Mouse (Mus musculus) left cerebral cortex, adult 8-10 months (tissue): Measurements from ENCODE around the gene Mrrf. TPM values are rescaled to one million over a fixed set of nuclear protein-coding genes. Genes with fewer than 3 reads are reported as not detected.
A peak's percentile ranks its signal among the peaks of the same experiment; 100 is the strongest.

Experiments
- DNase-seq, 2 experiments: peaks; one replicate each; pipeline ENCODE4 v3.0.0; 2022; ENCODE audit warnings: low spot score in 2 of 2
- total RNA-seq, 4 experiments: library from RNA; stranded (reverse); gene quantifications; 2 replicates each; pipeline ENCODE4 v1.2.4; 2022

The Mrrf gene
- total RNA-seq, 4 experiments from 2014 or later: 15.4 to 25.6 (median 18.5) TPM

DNA sequence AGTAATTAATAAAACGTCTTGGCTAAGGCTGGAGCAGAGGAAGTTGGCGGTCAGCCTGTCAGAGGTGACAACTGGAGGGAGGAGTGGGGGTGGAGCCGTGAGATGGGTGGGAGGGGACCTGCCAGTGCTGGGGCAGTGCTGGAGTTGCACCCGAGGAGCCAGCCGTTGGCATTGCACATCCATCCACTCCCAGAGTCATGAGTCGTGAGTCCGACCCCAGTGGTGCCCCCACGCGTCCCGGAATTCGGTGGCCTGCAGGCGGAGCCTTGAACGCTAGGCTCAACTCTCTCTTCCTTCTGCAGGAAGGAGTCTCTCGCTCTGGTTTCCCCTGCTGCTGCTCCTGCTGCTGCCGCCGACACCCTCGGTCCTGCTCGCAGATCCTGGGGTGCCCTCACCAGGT is 94.2 kb downstream of the Mrrf start, which contains the start of gene Ptgs1:
Ptgs1 (plus strand) TSS at position 61 of the 400 bp plus-strand sequence.
- peak; percentile 27 to 36 for DNase-seq

DNA sequence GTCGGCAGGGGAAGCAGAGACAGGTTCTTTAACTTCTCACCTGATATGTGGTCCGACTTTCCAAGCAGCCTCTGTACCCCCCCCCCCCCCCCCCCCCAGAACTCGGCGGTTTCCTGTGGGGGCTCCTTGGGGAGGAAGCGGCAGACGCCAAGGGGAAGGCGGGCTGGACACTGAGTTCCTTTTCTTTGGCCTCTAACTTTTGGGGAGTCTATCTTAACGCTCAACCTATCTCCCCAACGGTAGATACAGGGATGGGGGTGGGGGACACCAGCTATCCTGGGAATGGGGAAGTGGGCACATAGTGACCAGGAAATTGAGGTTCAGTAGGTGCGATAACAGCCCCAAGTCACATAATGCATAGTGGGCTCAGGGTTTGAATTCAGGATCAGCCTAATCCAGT is 94.8 kb downstream of the Mrrf start:
- DNase-seq: no peak

DNA sequence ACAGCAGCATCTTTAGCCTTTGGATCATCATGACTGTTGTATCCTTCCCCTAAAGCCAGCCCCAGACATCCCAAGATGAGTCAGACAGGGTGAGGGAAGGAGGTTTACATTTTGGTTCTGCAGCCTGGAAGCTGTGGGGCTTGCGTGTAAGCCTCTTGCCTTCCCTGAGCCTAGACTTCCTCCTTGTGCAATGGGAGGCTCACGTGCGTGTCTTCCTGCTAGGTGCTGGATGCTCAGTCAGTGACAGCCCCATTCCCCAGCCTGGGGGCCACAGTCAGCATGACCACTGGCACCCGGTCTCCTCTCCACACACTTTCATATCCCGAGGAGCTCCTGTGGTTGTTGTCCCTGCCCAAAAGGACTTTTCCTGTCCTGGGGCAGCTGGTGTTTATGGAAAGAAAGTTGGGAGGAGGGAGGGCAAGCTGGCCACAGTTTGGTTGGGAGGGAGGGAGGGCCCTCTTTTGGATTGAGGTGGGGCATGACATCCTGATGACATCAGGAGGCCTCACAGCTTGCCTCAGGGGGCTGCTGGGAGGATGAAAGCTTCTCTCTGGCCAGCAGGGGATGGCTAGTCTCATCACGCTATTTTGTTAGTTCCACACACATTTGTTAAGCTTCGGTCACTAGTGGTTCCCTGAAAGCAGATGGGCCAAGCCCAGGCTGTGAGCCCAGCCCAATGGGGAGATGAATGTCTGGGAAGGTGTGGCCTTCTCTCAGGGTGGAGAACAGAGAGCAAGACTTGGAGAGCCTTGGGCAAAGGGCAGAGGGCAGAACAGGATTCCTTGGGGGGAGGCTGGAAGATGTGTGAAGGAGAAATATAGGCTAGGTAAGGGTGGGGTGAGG is 98.6 kb downstream of the Mrrf start:
- DNase-seq: no peak

DNA sequence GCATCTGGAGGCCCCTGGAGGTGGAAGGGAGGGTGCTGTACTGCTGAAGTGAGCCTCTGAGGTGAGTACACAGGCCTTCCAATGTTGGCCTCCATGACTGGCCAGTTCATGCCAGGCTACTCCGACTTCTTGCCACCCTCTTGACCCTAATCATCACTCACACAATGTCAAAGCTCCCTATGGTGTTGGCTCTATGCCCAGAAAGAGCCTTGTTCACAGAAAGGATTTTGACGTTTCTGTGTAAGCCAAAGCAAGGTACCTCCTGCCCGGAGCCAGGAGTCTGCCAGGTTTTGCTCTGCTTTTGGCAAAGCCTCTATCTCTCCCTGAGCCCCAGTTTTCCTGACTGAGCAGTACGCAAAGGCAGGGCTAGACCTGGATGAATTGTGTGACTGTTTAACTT is 99.7 kb downstream of the Mrrf start:
- DNase-seq: no peak

DNA sequence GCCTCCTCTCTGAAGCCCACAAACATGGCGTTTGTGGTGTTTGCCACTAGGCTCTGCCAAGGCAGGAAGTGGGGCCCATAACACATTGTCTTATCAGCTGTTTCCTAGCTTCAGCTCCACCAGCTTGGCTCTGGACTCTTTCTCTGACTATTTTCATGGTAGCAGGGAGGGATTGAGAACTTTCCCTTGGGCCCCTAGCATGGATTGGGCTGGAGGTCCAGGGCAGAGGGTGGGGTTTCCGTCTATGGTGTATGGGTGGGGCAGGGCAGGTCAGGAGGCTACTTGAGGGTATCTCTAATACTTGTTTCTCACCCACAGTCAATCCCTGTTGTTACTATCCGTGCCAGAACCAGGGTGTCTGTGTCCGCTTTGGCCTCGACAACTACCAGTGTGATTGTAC is 100.7 kb downstream of the Mrrf start:
- no peak for DNase-seq

DNA sequence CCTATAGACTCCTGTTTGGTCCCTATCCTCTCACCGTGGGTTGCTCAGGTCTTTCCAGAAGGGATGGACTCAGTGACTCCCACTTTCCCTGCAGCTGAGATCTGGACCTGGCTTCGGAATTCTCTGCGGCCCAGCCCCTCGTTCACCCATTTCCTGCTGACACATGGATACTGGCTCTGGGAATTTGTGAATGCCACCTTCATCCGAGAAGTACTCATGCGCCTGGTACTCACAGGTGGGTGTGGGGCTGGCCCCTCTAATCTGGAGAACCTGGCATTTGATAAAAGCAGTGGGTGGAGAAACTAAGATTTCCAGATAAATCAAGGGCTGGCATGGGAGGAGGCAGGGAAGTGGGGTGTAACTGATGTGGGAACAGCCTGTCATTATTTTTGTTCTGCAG is 101.4 kb downstream of the Mrrf start:
- DNase-seq: no peak

DNA sequence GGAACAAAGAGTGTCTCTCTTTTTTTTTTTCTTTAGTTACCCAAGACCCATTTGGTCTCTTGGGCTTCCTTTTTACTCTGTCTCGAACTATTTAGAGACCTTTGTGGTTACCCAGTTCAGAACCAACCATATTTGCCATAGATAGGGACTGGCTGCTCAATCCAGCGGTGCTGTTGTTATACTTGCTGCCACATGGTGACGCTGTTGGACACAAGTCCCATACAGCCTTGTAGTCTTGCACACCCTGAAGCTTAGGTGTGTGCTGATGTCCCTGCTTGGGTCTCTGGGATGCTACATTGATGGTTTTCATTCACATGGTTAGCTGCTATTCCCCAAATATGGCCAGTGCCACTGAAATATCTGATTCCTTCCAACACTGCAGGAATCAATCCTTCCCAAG is 102.3 kb downstream of the Mrrf start:
- no peak for DNase-seq

DNA sequence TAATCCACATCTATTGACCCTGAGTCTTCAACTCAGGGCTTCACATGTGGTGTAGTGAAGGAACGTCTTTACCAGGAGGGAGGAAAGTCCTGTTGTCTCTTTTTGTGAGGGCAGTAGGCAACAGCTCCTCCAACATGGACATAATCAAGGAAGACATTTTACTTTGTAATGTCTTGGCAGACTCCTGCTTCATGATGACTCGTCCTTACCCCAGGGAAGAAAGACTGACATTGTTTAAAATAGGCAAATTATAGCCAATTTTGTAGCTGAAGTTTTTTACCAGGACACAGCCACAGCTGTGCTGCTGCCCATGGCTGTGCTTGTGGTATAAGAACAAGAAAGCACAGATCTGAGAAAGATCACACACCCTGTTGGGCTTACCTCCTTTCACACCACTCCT is 102.8 kb downstream of the Mrrf start:
- DNase-seq: no peak

Other genes with a start within 250 kb of the Mrrf start
- gene Ttll11, start 156.5 kb upstream of the Mrrf start, total RNA-seq: 10 to 100 TPM; 37.3 to 54.3 (median 41.6) TPM
- 100 to 1,000 TPM; 173 to 188 (median 186) TPM for gene Ndufa8, start 87.0 kb upstream of the Mrrf start, total RNA-seq
- gene Morn5, start 86.9 kb upstream of the Mrrf start, total RNA-seq: 1 to 10 TPM; 1.5 to 2.6 (median 2.1) TPM
- 10 to 100 TPM; 15.4 to 20.3 (median 19.0) TPM for gene Lhx6, start 31.0 kb upstream of the Mrrf start, total RNA-seq
- 10 to 100 TPM; 42.1 to 48.2 (median 42.9) TPM for gene Rbm18, start 384 bp downstream of the Mrrf start, total RNA-seq
- 10 to 100 TPM; 23.9 to 31.0 (median 27.8) TPM for gene Ptgs1, start 94.0 kb downstream of the Mrrf start, total RNA-seq
- under 1 TPM in 2 of 4 experiments, not detected in 2; 0.08 to 0.09 TPM for gene Olfr338, start 237.1 kb downstream of the Mrrf start, total RNA-seq